Mouse (Mus musculus) spleen, postnatal 14 days (tissue): Measurements from ENCODE around the gene Banp.

Experiments
- DNase-seq, 2 experiments: peaks; one replicate each; pipeline ENCODE4 v3.0.0; 2021 to 2022; ENCODE audit warnings: low spot score in 2 of 2

Banp gene

DNA sequence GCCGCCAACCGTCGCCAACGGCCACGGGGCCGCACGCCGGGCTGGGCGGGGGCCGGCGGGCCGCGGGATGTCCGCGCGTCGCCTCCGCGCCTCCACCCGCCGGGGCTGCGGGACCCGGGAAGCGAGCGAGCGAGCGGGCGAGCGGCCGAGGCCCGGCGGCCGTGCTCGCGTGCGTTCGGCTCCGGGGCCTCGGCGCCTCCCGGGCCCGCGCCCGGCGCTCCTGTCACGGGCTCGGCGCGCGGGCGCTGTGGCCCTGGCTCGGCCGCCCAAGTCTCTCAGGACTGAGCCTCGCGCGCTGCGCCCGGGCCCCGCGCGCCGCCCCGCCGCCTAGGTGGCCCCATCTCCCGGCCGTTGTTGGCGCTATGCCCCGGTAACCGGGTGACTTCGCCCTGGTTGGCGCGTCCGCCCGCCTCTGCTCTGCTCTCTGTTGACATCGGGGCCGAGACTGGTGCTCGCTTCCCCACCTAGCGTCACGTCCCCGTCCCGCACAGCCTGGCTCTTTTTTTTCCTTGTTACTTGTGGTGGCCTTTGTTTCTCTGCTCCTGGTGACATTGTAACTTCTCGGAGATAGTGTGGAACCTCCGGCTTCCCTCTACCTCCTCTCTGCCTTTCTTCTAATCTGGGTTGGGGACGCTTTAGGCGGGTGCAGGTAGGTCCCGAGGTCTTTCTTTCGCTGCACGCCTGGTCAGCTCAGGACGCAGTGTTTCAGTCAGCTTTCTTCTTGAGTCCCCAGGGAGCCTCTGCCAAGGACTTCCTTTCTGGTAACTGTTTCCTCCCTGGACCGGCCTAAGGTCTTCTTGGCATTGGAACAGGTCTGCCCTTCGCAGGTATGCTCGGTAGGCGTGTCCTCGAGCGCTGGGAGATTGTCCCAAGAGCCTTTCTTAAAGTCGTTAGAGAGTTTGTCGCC, 1.5 kb downstream of the Banp start:
- DNase-seq: peak; percentile 33 to 56

DNA sequence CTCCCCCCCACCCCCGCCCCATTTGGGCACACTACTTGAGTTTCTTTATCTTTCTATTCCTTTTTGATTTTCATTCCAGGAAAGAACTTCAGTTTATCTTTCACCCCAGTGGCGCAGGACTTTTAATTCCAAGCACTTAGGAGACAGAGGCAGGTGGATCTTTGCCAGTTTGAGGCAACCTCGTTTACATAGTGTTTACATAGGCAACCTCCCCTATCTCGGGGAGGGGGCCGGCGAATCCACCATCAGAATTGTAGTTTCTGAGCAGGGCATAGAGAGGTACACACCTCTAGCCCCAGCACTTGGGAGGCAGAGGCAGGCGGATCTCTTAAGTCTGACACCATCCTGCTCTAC, 2.1 kb downstream of the Banp start:
- peak in 1 of 2 experiments; percentile 7 for DNase-seq

DNA sequence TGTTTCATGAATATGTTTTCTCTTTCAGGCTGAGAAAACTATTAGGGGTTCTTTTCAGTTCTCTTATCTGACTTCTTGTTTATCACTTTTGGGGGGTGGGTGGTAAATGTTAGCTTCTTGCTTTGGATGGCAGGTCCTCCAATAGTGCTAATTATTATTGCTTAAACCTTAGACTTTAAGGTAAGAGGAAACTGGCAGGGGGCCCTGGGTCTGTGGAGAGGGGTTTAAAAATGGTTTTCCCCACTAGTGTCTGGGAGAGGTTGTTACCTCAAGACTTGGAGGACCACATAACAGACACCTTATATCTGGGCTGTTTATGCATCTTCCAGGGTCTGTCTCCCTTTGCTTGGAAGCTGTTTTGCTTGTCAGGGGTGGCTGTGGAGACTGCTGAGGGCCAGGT, 2.6 kb downstream of the Banp start:
- no peak for DNase-seq

DNA sequence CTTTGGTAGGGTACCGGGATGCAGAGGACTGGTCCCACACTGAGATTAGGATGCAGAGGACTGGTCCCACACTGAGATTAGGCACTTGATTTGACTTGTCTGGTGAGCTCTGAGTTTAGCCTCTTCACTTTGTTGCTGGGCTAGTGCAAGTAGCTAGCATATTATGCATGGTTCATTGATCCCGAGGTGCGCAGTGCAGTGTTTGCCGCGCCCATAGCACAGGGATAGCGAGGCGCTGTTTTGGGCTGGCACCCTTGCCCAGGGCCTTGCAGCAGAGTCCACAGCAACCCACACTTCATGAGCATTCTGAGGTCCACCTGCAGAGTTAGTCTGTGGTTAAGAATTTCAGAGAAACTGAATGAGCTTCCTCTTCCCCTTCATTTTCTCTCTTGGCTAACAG, 3.2 kb downstream of the Banp start:
- DNase-seq: no peak

DNA sequence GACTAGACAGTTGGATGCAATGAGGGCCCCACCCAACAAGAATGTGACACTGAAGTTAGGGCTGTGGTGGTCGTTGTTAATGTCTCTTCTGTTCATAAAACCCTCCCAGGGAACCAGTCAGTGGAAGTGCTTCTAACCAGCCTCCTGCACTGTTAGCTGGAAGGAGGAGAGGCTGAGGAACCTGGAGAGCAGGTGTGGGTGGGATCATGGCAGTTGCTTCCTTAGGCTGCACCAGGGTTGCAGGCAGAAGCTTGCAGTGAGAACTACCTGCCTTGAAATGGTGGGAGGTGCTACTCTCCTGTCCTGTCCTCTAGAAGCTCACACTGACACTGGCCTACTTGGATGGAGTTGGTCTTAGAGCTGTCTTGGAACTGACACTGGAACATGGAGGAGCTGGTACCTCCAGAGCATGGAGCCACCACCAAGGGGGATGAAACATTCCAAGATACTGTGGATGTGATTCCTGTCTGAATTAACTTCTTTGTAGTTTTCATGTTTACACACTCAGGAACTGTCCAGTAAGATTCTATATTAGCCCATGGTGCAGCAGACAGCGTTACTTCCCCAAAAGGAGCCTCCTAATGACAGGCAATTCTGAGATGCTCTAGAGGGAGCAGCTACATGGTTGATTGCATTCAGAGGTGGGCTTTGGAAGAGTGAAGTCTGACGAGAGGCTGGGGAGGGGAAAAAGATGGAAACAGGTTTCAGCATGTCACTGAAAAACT, 4.4 kb downstream of the Banp start:
- DNase-seq: no peak

DNA sequence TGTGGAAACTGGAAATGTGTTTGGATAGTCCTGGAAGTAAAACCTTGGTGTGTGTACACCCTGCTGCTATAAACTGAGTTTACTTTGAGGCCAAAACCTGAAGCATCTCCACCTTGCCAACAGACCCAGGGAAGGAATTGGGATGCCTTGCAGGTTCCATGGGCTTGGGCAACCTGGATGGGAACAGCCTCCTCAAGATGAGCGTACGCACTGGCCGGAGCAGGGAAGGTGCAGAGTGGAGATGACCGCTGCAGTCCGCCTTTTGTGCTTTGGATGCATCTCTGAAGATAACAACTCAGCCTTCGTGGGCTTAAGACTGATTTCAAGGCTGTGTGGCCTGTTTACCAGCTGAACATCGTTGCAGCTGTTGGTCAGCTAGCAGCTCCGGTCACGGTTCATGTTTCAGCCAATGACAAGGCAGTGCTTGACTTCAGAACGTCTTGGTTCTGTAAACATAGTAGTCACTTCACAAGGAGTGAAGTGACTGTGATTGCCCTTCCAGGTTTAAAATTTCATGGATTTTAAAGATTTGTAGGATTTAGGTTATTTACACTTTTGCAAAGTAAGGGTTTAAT, 5.5 kb downstream of the Banp start:
- no peak for DNase-seq

DNA sequence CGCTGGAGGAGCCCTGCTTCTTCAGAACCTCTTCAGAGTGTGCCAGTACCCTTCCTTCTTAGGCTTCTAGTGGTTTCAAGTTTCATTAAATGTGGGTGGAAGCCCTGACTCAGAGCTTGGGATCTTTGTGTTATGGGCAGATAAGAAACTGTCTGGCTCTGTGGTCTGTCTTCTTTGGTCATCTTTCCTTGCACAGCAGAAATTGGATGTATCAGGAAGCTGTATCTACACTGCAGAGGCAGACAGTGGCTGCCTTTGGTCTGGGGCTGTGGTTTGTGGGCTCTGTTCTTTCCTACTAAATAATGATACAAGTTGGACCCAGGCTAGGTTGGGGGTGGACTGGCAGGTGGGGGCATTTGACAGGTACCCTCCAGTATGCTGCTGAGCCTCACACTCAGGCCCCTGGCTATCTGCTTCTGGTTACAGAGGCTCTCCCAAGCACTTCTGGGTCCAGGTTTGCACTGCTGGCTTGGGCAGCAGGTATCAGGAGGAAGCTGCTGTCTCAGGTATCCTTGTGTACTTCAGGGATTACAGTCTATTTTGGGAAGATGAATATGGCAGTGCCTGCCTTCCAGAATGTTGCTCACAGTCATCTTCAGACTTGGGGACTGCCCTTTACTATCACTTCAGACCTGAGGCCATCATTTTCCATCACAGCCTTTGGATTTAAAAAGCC, 6.4 kb downstream of the Banp start:
- no peak for DNase-seq

DNA sequence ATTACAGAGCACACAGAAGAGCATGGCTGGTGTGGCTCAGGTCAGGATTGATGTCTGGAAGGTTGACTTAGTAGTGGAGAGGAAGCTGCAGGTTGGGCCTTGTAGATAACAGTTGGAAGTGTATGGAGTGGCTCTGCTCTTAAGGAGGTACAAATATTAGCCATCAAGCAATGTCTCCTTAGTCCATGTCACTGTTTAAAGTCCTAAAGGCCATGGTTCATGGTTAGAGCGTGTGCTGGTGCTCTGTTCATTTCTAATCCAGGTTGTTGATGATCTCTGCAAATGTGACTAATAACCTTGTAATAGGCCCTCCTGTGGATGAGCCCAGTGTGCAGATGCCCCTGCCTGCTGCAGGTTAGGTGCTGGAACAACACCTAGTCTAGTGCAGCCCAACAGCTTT, 8.8 kb downstream of the Banp start:
- no peak for DNase-seq

DNA sequence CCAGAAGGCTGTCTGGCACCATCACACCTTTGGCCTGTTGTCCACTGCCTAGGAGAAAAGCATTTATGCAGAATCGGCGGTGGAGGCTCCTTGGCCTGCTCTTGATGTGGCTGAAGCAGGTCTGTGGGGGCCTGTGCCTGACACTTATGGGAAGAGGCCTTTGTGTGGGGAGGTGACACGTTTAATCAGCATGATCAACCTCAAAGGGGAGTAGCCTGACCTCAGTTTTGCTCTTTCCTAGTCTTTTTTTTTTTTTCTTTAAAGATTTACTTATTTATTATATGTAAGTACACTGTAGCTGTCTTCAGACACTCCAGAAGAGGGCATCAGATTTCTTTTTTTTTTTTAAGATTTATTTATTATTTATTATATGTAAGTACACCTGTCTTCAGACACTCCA, 13.3 kb downstream of the Banp start:
- no peak for DNase-seq

DNA sequence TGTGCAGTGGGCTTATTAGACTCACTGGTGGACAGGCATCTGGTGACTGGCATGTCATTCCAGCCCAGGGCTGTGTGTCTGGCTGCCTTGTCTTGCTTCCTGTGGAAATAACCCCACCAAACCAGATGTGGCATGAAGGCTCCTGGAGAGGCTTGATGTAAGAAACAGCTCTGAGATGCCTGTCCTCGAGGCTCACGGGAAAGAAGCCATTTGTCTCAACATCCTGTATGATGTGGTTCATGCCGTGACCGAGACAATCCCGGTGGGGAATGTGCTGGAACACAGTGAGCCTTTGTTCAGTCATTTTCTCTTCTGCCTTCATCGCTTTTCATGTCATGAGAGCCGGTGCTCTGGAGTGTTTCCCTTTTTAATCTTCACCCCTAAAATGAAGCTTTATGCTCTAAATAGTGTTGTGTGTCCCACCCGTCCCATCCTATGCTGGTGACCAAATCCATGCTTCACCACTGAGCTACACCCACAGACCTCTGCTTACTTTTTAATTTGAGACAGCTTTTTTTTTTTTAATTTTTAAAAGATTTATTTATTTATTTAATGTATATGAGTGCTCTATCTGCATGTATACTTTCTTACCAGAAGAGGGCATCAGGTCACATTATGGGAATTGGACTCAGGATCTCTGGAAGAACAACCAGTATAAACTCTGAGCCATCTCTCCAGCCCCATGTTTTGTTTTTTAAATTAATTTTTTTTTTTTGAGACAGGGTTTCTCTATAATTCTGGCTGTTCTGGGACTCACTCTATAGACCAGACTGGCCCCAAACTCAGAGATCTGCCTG, 15.4 kb downstream of the Banp start:
- DNase-seq: no peak

DNA sequence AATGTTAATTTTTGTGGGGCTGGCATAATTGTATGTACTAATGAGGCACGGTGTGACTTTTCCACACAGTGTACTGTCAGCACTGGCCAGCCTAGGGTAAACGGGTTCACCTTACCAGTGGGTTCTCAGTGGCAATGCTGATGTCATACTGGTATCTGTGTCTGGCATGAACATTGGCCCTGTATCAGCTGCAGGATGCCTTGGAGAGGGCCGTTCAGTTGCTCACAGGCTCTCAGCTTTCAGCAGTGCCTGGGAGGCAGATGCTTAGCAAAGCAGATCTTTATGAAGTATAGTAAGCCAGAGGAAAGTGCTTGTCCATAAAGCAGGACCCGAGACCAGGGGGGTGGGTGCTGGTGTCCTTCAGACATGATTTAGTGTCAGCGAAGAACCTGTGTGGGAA, 16.6 kb downstream of the Banp start:
- DNase-seq: no peak

DNA sequence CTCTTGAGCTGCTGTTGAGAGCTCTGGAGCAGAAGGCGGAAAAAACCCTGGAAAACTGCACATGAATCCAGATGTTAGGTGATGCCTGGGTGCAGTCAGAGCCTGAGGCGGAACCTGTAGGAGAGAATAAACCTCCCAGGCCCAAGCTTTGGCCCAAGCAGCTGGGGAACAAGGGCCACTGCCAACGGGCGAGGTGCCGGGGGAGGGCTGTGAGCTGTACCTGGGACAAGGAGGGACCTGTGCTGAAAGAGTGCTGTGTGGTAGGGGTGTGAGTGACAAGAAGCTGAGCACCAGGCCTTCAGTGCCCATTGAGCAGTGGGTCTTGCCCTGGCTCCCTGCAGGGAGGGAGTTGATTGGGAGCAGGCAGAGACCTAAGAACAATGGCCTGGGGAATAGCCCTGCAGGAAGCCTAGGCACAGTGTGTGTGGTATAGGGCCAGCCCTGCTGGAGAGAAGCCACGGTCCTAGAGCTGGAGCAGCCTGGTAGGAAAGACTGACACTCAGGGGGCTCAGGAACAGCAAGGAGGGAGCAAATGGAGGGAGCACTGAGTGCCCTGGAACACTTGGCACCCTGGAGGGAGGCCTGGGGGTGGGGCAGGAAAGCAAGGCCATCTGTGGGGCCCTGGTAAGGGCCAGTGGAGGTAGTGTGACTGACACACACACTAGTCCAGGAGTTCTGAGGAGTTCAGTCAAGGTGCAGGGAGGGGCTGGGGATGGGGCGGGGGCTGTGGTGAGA, 17.3 kb downstream of the Banp start:
- DNase-seq: no peak

DNA sequence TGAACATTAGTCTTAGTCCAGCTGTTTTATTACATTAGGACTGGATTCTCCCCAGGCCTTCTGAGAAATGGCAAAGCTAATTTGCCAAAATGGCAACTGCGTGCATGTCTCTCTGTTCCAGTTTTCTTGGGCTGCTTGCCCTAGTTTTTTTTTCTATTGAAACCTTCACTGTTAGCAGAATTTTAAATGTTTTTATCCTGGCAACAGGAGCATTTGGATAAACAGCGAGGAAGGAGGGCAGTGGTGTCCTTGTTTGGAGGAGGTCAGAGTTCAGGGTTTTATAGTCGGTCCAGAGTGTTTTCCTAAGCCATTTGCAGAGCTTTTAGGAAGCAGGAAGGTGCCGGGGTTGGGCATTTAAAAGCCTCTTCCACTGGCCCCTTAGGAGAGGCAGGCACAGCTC, 18.4 kb downstream of the Banp start:
- DNase-seq: no peak

DNA sequence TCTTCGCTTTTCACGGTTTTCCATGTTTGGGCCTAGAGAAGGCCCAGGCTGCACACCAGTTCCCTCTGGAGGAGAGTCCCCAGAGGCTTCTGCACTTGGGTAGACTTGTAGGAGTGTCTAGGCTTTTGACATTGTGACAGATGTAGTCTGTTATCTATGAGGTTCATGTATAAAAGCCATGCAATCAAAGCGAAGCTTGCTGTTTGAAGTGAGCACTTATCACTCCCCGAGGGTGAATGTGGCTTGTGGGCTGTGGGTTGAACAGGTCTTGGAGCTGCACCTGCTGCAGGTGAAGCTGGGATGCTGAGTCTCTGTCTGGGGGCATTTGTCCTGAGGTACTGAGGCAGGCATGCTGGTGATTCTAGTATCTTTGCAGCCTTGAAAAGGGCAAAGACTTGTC, 19.0 kb downstream of the Banp start:
- no peak for DNase-seq

DNA sequence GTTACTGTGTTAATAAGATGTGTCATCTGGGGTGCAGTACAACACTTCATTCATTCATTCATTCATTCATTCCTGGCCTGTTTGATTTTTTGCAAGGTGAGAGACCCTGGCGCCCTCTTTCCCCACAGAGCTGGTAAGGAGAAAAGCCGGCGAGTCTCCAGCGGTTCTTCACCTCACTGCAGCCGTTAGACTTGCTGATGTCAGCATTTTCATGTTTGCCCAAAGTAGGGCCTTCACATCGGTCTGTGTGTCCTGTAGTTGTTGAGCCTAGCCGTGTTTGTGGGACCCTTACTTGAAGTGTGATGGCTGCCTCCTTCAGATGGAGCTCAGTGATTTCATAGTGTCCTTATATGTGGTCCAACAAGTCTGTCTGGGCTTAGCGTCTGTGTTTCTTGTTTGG, 20.7 kb downstream of the Banp start:
- no peak for DNase-seq

DNA sequence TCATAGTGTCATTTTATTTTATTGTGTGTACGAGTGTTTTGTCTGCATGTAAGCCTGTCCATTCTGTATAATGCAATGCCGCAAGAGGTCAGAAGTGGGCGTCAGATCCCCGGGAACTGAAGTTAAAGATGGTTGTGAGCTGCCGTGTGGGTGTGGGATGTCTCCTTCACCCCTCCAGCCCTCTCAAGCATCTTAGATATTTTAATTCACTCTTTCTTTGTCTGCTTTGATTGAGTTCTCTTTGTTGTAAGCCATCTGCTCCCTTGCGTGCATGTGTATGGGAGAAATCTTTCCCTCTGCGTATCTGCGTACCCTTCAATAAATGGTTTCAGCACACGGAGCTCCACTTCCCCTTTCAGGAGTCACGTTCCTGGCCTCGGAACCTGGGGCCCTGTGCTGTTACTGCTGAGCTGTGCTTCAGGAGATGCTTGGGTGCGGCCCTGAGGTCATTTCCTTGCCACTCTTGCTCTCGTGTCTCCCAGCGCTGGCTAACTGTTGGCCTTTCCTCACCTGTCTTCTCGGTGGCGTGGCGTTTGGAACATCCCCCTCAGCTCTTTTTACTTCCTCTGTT, 22.0 kb downstream of the Banp start:
- no peak for DNase-seq

DNA sequence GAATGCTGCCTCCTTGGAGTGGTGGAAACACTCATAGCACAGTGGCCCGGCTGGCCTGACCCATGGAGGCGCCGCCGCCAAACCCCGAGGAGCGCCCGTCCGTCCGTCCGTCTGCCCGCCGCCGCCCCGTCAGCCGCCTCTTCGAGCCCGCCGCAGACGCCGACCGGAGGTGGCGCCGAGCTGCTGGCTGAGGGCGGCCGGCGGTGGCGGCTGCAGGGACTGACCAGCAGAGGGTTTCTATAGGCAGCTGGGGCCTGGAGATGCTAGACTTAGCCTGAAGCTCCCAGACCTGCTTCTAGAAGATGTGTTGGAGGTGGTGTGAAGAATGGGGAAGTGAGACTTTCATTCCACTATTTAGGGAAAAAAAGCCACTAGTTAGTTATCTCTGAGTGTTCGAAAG, 24.4 kb downstream of the Banp start:
- no peak for DNase-seq

DNA sequence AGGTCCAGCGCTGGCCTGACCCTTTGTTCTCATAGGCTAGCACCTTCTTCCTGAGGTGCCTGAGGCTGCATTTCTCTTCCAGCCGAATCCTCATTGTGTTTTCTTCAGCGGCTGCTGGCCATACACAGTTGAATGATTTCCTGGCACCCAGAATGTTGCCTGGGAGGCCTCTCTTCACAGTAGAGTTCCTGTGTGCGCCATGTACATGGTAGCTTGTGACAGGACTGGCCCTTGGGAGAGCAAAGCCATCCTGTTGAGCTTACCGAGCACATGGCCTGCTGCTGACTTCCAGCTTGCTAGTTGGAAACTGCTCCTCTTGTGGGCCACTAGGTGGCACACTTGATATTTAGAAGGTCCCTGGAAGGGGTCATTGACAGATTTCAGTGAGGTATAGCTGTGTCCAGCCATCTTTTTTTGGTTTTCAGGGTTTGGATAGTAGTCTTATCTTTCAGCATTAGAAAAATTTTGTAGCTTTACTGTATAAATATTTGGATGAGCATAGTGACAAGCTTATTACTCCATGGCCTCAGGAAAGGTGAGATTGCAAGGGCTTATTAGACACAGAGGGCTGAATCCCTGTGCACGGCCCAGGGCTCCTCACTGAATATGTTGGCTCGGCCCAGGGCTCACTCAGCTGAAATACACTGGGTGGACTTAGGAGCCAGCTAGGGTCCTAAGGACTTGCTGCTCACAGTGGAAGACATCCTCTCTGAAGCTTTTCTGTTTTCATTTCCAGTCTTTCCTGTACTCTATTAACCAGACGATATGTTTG, 28.5 kb downstream of the Banp start:
- DNase-seq: no peak

DNA sequence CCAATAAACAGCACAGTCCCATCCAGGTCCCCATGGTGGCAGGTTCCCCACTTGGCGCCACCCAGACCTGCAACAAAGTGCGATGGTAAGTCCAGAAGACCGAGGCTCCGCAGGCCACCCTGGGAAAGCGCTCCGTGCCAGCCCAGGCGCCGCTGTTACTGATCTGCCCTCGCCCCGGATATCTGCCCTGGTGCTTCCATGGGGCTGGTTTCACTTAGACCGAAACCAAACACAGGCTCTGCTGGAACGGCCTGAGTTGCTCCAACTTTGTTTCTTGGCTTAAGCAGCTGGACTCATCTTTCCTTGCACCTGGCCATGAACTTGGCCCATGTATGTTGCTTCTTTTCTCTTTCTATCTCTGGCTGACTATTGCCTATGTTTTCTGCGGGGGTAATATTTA, 29.1 kb downstream of the Banp start:
- DNase-seq: no peak
